Mouse (Mus musculus): ENCODE data around the gene Exosc3. TPM values are rescaled to one million over a fixed set of nuclear protein-coding genes. Genes with fewer than 3 reads are reported as not detected.

Exosc3 gene
- polyA plus RNA-seq, 1 experiment from 2014 or later: 124 TPM

DNA sequence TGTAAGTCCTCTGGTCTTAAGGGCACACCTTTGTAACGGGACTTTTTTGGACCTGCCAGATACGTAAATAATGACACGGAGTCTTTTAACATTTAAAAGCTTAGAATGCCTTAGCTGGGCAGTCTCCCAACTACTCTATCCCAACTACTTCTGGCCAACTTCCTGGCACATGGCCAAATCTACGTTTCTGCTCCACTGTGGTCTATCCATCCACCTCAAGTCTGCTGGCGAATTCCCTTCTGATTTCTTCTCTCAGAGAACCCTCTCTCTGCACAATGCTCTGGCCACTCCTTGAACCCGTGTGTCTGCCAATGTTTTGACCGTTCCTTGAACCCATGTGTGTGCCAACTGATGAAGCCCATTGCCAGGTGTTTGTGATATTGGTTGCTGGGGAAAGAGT, 11.4 kb downstream of the Exosc3 start:
- H3K27me3 ChIP-seq (ENCODE audit: poor library complexity, severe bottlenecking): peaks cover 5% of the 10 kb centered on the region; the same call in 1 of the 2 replicates
- no peaks in the 10 kb centered on the region for H3K4me1 ChIP-seq
- 87% methylated on average over 7 of the region's 7 CpGs for WGBS
- no peak overlapping the region for H3K27ac ChIP-seq
- no peaks in the 10 kb centered on the region for H3K36me3 ChIP-seq (replicated peaks)
- DNase-seq (ENCODE audit: extremely low spot score, low spot score): no peak
- H3K4me3 ChIP-seq: no peak overlapping the region
- no peaks in the 10 kb centered on the region for H3K9me3 ChIP-seq

DNA sequence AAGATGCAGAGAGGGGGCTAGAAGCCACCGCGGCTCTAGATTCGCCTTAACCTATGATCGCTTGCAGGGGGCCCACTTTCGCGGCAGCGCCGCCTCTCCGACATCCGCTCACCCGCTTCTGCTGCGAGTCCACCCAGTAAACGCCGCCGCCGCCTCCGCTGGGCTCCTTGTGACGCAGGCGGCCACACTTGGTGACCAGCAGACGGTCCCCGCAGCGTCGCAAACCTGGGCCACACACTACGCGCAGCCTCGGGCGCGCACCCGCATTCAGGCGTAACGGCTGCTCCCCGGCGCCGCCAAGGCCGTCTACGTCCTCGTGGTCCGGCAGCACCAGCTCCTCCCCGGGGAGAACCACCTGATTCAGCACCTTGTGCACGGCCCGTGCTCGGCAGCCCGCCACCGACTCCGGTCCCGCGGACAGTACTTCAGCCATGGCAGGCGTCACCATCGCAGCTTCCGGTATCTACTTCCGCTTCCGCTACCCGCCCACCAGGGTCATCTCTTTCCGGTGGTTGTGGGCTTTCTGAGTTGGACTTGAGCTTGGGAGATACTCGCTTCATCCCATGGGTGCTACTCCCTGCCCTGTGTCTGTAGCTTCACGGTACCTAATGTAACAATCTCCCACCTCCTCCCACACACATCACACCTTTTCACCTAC, 22.2 kb downstream of the Exosc3 start:
- Histone ChIP-seq H3K4me3 (peak overlapping the region; percentile 97), H3K27ac (peak overlapping the region; percentile 93), H3K27me3 (ENCODE audit: poor library complexity, severe bottlenecking) (peaks cover 26% of the 10 kb centered on the region), H3K4me1 (peaks cover 23% of the 10 kb centered on the region), H3K36me3 (replicated peaks) (peaks cover 38% of the 10 kb centered on the region), H3K9me3 (no peaks in the 10 kb centered on the region)
- DNase-seq (ENCODE audit: extremely low spot score, low spot score): peak; percentile 85
- under 1% methylated on average over 56 of the region's 56 CpGs for WGBS

GRCm38 (mm10) chr4:45311056-45311455, 31.5 kb downstream of the Exosc3 start:
- Histone ChIP-seq H3K27ac (no peak overlapping the region), H3K4me1 (no peaks in the 10 kb centered on the region), H3K9me3 (no peaks in the 10 kb centered on the region), H3K36me3 (replicated peaks) (peaks cover 69% of the 10 kb centered on the region), H3K4me3 (no peak overlapping the region), H3K27me3 (ENCODE audit: poor library complexity, severe bottlenecking) (no peaks in the 10 kb centered on the region)
- DNase-seq (ENCODE audit: extremely low spot score, low spot score): no peak
- 100% methylated on average over 2 of the region's 2 CpGs for WGBS

GRCm38 (mm10) chr4:45308606-45309005, 33.9 kb downstream of the Exosc3 start:
- H3K27ac ChIP-seq: no peak overlapping the region
- DNase-seq (ENCODE audit: extremely low spot score, low spot score): no peak
- no peaks in the 10 kb centered on the region for H3K9me3 ChIP-seq
- H3K36me3 ChIP-seq (replicated peaks): peaks cover 67% of the 10 kb centered on the region
- H3K4me3 ChIP-seq: no peak overlapping the region
- 90% methylated on average over 6 of the region's 6 CpGs for WGBS
- no peaks in the 10 kb centered on the region for H3K4me1 ChIP-seq
- H3K27me3 ChIP-seq (ENCODE audit: poor library complexity, severe bottlenecking): no peaks in the 10 kb centered on the region

- peak; percentile 46 for DNase-seq (ENCODE audit: extremely low spot score, low spot score)
- 46% methylated on average over 11 of the region's 11 CpGs for WGBS
- Histone ChIP-seq H3K36me3 (replicated peaks) (peaks cover 70% of the 10 kb centered on the region), H3K4me1 (no peaks in the 10 kb centered on the region), H3K4me3 (no peak overlapping the region), H3K27me3 (ENCODE audit: poor library complexity, severe bottlenecking) (no peaks in the 10 kb centered on the region), H3K9me3 (no peaks in the 10 kb centered on the region), H3K27ac (no peak overlapping the region)
These were observed 34.5 kb downstream of the Exosc3 start for GRCm38 (mm10) chr4:45308046-45308445.

DNA sequence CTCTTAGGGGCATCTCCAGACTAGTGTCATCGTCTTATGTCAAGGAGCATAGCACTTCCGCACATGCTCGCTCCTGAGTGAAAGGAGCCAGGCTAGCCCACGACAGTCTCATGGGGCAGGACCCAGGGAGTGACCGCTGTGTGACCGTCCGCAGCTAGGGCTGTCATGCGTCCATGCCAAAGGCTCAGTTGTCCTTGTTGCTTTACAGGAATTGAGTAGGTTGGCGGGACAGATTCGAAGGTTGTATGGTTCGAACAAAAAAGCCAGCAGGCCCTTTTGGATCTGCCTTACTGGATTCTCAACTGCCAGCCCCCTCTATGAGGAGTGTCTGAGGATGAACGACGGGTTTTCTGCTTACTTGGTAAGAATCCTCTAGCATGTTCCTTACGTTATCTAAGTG, 37.0 kb downstream of the Exosc3 start:
- H3K4me3 ChIP-seq: no peak overlapping the region
- no peak overlapping the region for H3K27ac ChIP-seq
- H3K4me1 ChIP-seq: no peaks in the 10 kb centered on the region
- DNase-seq (ENCODE audit: extremely low spot score, low spot score): no peak
- WGBS: 95% methylated on average over 14 of the region's 14 CpGs
- peaks cover 82% of the 10 kb centered on the region for H3K36me3 ChIP-seq (replicated peaks)
- no peaks in the 10 kb centered on the region for H3K27me3 ChIP-seq (ENCODE audit: poor library complexity, severe bottlenecking)
- no peaks in the 10 kb centered on the region for H3K9me3 ChIP-seq

DNA sequence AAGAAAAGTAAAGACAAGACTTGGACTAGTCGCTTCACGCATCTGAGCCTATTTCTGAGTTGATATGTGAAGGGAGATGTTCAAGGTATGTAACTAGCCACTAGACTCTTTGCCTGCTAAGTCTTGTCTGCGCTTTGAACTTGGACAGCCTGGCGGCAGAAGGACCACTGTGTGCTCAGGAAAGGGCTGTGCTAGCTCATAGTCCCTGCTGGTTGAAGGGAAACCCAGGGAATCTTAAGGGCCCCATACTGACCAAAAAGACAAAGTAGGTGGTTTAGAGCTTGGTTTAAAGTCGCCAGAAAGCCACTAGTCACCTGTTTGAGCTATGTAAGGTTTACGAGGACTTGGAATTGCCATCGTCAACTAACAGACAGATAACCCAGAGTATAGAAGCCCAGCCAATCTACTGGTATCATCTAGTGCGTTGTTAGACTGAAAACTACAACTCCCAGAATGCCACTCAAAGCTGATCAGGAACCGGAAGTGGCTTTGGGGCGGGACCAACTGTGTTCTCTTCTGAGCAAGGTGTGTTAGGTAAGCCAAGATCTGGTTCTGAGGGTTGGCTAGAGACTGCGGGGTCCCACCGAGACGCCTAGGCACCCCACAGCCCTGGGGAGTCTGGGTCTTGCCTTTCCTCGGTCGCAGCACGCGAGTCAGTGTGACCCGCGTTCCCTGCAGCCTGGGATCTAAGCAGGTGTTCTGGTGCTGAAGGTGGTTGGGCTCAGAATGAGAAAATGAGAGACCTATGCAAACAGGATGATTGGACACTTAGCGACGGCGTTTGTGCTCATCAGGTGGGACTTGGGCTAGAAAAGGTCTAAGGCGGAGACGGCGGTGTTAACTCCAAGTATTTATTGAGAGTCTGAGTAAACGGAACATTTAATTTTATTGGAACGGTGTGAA, 45.6 kb downstream of the Exosc3 start, which contains the start of gene Trmt10b:
TSS of gene Trmt10b (plus strand) at position 466 of the 903 bp plus-strand sequence.
- peaks cover 11% of the 10 kb centered on the region for H3K4me1 ChIP-seq
- no peaks in the 10 kb centered on the region for H3K9me3 ChIP-seq
- peaks cover 20% of the 10 kb centered on the region for H3K36me3 ChIP-seq (replicated peaks)
- H3K27me3 ChIP-seq (ENCODE audit: poor library complexity, severe bottlenecking): no peaks in the 10 kb centered on the region
- H3K27ac ChIP-seq: peak within 1 kb of the TSS; percentile 82
- WGBS: 21% methylated on average over 27 of the region's 27 CpGs
- H3K4me3 ChIP-seq: peak within 1 kb of the TSS; percentile 88
- DNase-seq (ENCODE audit: extremely low spot score, low spot score): peak; percentile 61

- Histone ChIP-seq H3K4me1 (peaks cover 4% of the 10 kb centered on the region; the same call in 1 of the 2 replicates), H3K36me3 (replicated peaks) (no peaks in the 10 kb centered on the region), H3K9me3 (no peaks in the 10 kb centered on the region), H3K27me3 (ENCODE audit: poor library complexity, severe bottlenecking) (no peaks in the 10 kb centered on the region), H3K4me3 (no peak overlapping the region), H3K27ac (no peak overlapping the region)
- no peak for DNase-seq (ENCODE audit: extremely low spot score, low spot score)
- WGBS: 79% methylated on average over 5 of the region's 5 CpGs
These were observed 54.6 kb downstream of the Exosc3 start for GRCm38 (mm10) chr4:45287906-45288305.

GRCm38 (mm10) chr4:45286318-45286717, 56.2 kb downstream of the Exosc3 start:
- Histone ChIP-seq H3K36me3 (replicated peaks) (no peaks in the 10 kb centered on the region), H3K4me3 (no peak overlapping the region), H3K27ac (no peak overlapping the region), H3K4me1 (peaks cover 4% of the 10 kb centered on the region; the same call in 1 of the 2 replicates), H3K27me3 (ENCODE audit: poor library complexity, severe bottlenecking) (no peaks in the 10 kb centered on the region), H3K9me3 (no peaks in the 10 kb centered on the region)
- 63% methylated on average over 3 of the region's 3 CpGs for WGBS
- DNase-seq (ENCODE audit: extremely low spot score, low spot score): no peak

DNA sequence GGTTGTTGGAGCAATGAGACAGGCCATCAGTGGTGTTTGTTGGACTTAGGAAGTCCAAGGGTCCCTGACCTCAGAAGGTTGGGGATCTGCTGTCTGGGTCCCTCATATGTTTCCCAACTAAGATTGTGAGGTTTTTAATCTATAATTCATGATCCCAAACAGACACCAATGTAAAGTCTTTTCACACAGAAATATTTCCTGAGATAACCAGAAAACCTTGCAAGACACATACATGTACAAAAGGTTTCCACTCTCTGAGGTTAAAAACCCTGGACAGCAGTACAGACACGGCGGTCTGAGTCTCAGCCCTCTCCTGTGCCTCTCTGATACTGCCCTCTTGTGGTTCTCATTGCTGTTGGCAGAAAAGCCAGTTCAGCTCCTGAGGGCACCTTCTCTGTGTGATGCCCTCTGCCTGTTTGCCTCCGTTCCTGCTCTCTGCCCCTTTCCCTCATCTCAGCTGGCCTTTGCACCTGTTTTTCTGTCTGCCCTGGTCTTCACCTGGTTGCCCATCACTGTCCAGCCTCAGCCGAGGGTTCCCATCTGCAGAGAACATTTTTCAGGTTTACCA, 62.5 kb downstream of the Exosc3 start:
- Histone ChIP-seq H3K27ac (no peak overlapping the region), H3K4me3 (no peak overlapping the region), H3K27me3 (ENCODE audit: poor library complexity, severe bottlenecking) (no peaks in the 10 kb centered on the region), H3K4me1 (peaks cover 2% of the 10 kb centered on the region; the same call in 1 of the 2 replicates), H3K36me3 (replicated peaks) (no peaks in the 10 kb centered on the region), H3K9me3 (no peaks in the 10 kb centered on the region)
- peak; percentile 48 for DNase-seq (ENCODE audit: extremely low spot score, low spot score)
- WGBS: 16% methylated on average over 4 of the region's 4 CpGs

DNA sequence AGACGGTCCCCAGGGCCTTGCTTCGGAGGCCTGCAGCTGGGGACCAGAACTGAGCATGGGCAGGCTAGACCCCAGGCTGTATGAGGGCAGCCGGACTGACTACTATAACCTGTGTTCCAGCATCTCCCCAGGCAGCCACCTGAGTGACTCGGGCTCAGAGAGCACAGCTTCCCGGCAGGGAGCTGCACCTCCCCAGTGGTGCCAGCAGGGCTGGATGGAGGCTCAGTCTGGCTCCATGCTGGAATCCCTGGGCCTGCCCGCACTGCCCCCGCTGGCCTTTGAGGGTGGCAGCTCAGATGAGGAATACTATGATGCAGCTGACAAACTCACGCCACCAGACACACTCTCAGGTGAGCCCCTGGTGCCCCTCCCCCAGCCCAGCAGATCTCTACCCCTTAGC, 63.2 kb downstream of the Exosc3 start:
- 0 out of 2 replicates have a peak overlapping the region, but pooled peaks have one; percentile 21 for H3K27ac ChIP-seq
- DNase-seq (ENCODE audit: extremely low spot score, low spot score): no peak
- 68% methylated on average over 8 of the region's 8 CpGs for WGBS
- no peaks in the 10 kb centered on the region for H3K9me3 ChIP-seq
- no peaks in the 10 kb centered on the region for H3K27me3 ChIP-seq (ENCODE audit: poor library complexity, severe bottlenecking)
- no peaks in the 10 kb centered on the region for H3K36me3 ChIP-seq (replicated peaks)
- no peaks in the 10 kb centered on the region for H3K4me1 ChIP-seq
- no peak overlapping the region for H3K4me3 ChIP-seq

DNA sequence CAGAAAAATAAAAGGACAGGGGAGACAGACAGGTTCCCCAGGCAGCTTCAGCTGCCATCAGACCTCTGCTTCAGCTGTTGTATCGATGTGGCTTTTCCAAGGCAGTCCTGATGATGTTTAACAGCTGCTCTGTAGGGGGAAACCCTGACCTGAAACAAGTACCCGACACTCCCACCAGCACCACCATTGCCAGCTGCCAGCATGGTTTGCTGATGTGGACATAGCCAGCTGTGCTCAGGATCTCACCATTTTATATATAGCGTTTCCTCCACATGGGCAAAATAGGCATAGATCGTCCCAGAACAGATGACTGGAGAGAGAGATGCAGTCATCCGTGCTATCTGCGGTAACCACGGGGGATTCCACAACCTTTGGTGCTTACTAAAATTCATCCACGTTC, 66.8 kb downstream of the Exosc3 start:
- H3K27me3 ChIP-seq (ENCODE audit: poor library complexity, severe bottlenecking): no peaks in the 10 kb centered on the region
- 86% methylated on average over 8 of the region's 8 CpGs for WGBS
- H3K9me3 ChIP-seq: no peaks in the 10 kb centered on the region
- no peak overlapping the region for H3K4me3 ChIP-seq
- no peaks in the 10 kb centered on the region for H3K36me3 ChIP-seq (replicated peaks)
- no peak for DNase-seq (ENCODE audit: extremely low spot score, low spot score)
- peaks cover 4% of the 10 kb centered on the region; the same call in 1 of the 2 replicates for H3K4me1 ChIP-seq
- H3K27ac ChIP-seq: no peak overlapping the region

Data from forebrain, embryonic 10.5 days (tissue).